Mouse (Mus musculus) neural tube, embryonic 13.5 days (tissue): ENCODE results near the gene Gm5414. TPM values are rescaled to one million over a fixed set of nuclear protein-coding genes. Genes with fewer than 3 reads are reported as not detected.

ENCODE experiments used
- ATAC-seq: fragments of 200-750 bp; cut with Nextera tagmentation; 2 replicates; pipeline ENCODE4 v1.8.0; 2017; ENCODE audit warnings: low read depth, mild to moderate bottlenecking, moderate TSS enrichment, moderate library complexity
- H3K27ac ChIP-seq: fragments of 300-500 bp; sonication (generic); replicated peaks from 2 replicates; pipeline ENCODE4 v1.5.1; 2015; ENCODE audit warnings: moderate library complexity, mild to moderate bottlenecking, inconsistent platforms
- H3K27me3 ChIP-seq: fragments of 300-500 bp; sonication (generic); 2 replicates; pipeline ENCODE4 v1.6.1; 2015; ENCODE audit warnings: mild to moderate bottlenecking, inconsistent platforms
- H3K36me3 ChIP-seq: fragments of 300-500 bp; sonication (generic); 2 replicates; pipeline ENCODE4 v1.6.1; 2015; ENCODE audit warnings: mild to moderate bottlenecking, inconsistent platforms
- H3K4me1 ChIP-seq: fragments of 300-500 bp; sonication (generic); replicated peaks from 2 replicates; pipeline ENCODE4 v1.6.1; 2015; ENCODE audit warnings: inconsistent platforms
- H3K4me2 ChIP-seq: fragments of 300-500 bp; sonication (generic); 2 replicates; pipeline ENCODE4 v1.6.1; 2015; ENCODE audit warnings: inconsistent platforms, mild to moderate bottlenecking, moderate library complexity
- H3K4me3 ChIP-seq: fragments of 300-500 bp; sonication (generic); 2 replicates; pipeline ENCODE4 v1.5.1; 2015; ENCODE audit warnings: mild to moderate bottlenecking, inconsistent platforms
- H3K9ac ChIP-seq: fragments of 300-500 bp; sonication (generic); 2 replicates; pipeline ENCODE4 v1.6.1; 2015; ENCODE audit warnings: moderate library complexity, mild to moderate bottlenecking, inconsistent platforms
- H3K9me3 ChIP-seq: fragments of 300-500 bp; sonication (generic); 2 replicates; pipeline ENCODE4 v1.6.1; 2016; ENCODE audit warnings: inconsistent platforms
- WGBS: fragments of 180-500 bp; shearing (Covaris S2); methylation state at CpG from one replicate; pipeline ENCODE4 v1.1.7; 2015; 5-methylcytosine and 5-hydroxymethylcytosine counted together
- polyA plus RNA-seq: library from polyadenylated mRNA; unstranded; fragments of >200 nt; fragmentation: Nextera tagmentation; extraction: Ambion mirVana; gene quantifications from 2 replicates; pipeline ENCODE4 v1.2.1, GENCODE M21; 2015

Gm5414 gene
- polyA plus RNA-seq: not detected in 2 replicates

- H3K4me1 ChIP-seq: no peaks in the 10 kb centered on the region
- no peaks in the 10 kb centered on the region for H3K9me3 ChIP-seq
- H3K27me3 ChIP-seq: no peaks in the 10 kb centered on the region
- H3K9ac ChIP-seq: no peak within 1 kb of the TSS
- no peak for ATAC-seq
- no peaks in the 10 kb centered on the region for H3K36me3 ChIP-seq
- no peak within 1 kb of the TSS for H3K27ac ChIP-seq
- H3K4me2 ChIP-seq: no peak within 1 kb of the TSS
- H3K4me3 ChIP-seq: no peak within 1 kb of the TSS
- WGBS: 79% methylated on average over 2 of the region's 2 CpGs
These were observed at the start of gene Gm5414 for GRCm38 (mm10) chr15:101627884-101628283. Gene Gm5414 (minus strand): TSS chr15:101628188.

GRCm38 (mm10) chr15:101675978-101676377 is 48.0 kb upstream of the Gm5414 start:
- H3K27me3 ChIP-seq: no peaks in the 10 kb centered on the region
- H3K4me3 ChIP-seq: no peak overlapping the region
- 88% methylated on average over 1 of the region's 1 CpGs for WGBS
- no peaks in the 10 kb centered on the region for H3K36me3 ChIP-seq
- no peaks in the 10 kb centered on the region for H3K4me1 ChIP-seq
- H3K9me3 ChIP-seq: no peaks in the 10 kb centered on the region
- ATAC-seq: no peak
- H3K4me2 ChIP-seq: no peak overlapping the region
- no peak overlapping the region for H3K27ac ChIP-seq
- no peak overlapping the region for H3K9ac ChIP-seq

DNA sequence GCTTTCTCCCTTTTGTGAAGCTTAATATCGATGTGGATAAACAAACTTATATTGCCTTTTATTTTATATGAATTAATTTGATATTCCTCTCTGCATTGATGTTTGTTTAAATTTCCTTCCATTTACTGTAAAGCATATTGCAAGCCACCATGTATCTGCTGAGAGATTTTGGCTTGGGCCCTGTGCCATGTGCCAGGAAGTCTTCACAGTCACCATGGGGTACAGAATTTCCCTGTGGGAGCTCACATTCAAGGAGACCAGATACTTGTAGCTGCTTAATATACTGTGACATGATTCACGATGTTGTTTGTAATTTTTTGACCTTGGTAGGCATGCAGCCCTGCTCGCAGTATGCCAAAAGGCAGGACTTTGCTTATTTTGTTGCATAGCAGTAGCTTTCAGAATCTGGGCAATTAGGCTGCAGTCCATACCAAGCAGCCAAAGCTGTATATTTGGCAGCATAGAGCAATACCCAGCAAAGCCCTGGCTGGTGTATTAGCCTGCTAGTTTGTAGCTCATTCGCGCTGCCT is 24.8 kb upstream of the Gm5414 start:
- ATAC-seq: no peak
- H3K27ac ChIP-seq: no peak overlapping the region
- H3K9me3 ChIP-seq: no peaks in the 10 kb centered on the region
- H3K9ac ChIP-seq: no peak overlapping the region
- H3K4me2 ChIP-seq: no peak overlapping the region
- no peaks in the 10 kb centered on the region for H3K4me1 ChIP-seq
- WGBS: 81% methylated on average over 5 of the region's 5 CpGs
- H3K4me3 ChIP-seq: no peak overlapping the region
- H3K36me3 ChIP-seq: no peaks in the 10 kb centered on the region
- no peaks in the 10 kb centered on the region for H3K27me3 ChIP-seq

GRCm38 (mm10) chr15:101647280-101647679 is 19.3 kb upstream of the Gm5414 start, which contains the start of gene Gm5478:
Gene Gm5478 (minus strand): TSS chr15:101647380.
- Histone ChIP-seq H3K4me1 (no peaks in the 10 kb centered on the region), H3K9ac (no peak within 1 kb of the TSS), H3K4me2 (no peak within 1 kb of the TSS), H3K9me3 (no peaks in the 10 kb centered on the region), H3K4me3 (no peak within 1 kb of the TSS), H3K27ac (no peak within 1 kb of the TSS), H3K27me3 (no peaks in the 10 kb centered on the region), H3K36me3 (no peaks in the 10 kb centered on the region)
- 77% methylated on average over 3 of the region's 3 CpGs for WGBS
- ATAC-seq: no peak

DNA sequence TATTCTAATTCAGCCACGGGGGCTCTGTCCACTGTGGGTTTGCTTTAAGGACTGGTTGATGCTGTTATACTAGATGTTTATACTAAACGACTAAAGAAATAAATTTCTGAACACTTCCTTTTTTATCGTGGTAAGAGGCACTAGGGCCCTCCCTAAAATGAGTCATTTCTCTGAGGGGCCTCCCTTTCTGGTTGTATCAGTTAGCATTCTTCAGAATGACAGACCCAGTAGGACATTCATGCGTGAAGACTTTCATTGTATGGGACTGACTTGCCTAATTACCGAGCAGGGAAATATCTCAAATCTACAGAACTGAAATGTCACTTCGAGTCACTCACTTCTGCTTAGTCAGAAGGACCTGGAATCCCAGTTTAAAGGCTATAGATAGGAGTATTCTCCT is 28.9 kb downstream of the Gm5414 start:
- no peaks in the 10 kb centered on the region for H3K36me3 ChIP-seq
- 71% methylated on average over 6 of the region's 6 CpGs for whole genome bisulfite sequencing
- H3K9me3 ChIP-seq: 0 out of 2 replicates have a peak, but pooled peaks cover 3% of the 10 kb centered on the region
- H3K4me2 ChIP-seq: no peak overlapping the region
- no peak overlapping the region for H3K4me3 ChIP-seq
- H3K27ac ChIP-seq: no peak overlapping the region
- H3K9ac ChIP-seq: no peak overlapping the region
- H3K27me3 ChIP-seq: no peaks in the 10 kb centered on the region
- ATAC-seq: no peak
- H3K4me1 ChIP-seq: no peaks in the 10 kb centered on the region

DNA sequence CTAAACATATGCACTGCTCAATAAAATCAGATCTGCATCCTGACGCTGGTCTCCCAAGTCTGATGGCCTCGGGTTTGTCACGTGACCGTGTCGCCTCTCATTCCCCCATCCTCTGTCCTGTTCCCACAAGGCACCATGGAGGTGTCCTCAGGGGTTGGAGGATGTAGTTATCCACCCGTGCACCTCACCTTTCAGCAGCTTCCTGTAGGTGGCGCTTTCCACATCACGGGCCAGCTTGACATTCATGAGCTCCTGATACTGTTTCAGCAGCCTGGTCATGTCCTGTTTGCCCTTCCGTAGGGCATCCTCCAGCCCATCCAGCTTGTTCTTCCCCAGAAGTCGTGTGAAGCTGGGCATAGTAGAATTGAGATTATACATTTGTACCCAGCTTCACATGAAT is 39.8 kb downstream of the Gm5414 start:
- Histone ChIP-seq H3K9me3 (no peaks in the 10 kb centered on the region), H3K4me2 (no peak overlapping the region)
- 83% methylated on average over 10 of the region's 10 CpGs for WGBS

DNA sequence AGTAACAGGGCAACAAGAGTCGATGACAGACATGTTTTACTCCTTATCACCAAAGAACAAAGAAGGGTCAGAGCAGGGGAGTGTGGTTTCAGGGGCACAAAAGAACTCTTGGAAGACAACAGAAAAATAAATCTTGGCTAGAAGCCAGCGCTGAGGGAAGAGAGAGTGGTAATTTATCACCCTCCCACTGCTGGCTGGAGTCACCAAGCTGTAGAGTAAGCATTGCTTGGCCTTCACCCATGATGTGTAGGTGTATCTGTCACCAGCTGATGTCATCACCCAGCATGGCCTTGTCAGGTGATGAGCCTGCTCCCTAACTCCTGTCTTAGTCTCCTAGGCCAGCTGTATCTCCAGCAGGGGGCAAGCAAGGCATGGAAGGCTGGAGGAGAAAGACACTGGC is 43.5 kb downstream of the Gm5414 start:
- no peaks in the 10 kb centered on the region for H3K27me3 ChIP-seq
- no peak overlapping the region for H3K4me3 ChIP-seq
- H3K9me3 ChIP-seq: no peaks in the 10 kb centered on the region
- H3K9ac ChIP-seq: no peak overlapping the region
- no peaks in the 10 kb centered on the region for H3K4me1 ChIP-seq
- no peaks in the 10 kb centered on the region for H3K36me3 ChIP-seq
- ATAC-seq: no peak
- no peak overlapping the region for H3K4me2 ChIP-seq
- 30% methylated on average over 2 of the region's 2 CpGs for WGBS
- H3K27ac ChIP-seq: no peak overlapping the region

More for the DNA sequence above, 39.8 kb downstream of the Gm5414 start:
- Histone ChIP-seq H3K4me3 (no peak overlapping the region), H3K4me1 (no peaks in the 10 kb centered on the region), H3K27me3 (no peaks in the 10 kb centered on the region), H3K27ac (no peak overlapping the region), H3K9ac (no peak overlapping the region), H3K36me3 (no peaks in the 10 kb centered on the region)
- ATAC-seq: no peak

DNA sequence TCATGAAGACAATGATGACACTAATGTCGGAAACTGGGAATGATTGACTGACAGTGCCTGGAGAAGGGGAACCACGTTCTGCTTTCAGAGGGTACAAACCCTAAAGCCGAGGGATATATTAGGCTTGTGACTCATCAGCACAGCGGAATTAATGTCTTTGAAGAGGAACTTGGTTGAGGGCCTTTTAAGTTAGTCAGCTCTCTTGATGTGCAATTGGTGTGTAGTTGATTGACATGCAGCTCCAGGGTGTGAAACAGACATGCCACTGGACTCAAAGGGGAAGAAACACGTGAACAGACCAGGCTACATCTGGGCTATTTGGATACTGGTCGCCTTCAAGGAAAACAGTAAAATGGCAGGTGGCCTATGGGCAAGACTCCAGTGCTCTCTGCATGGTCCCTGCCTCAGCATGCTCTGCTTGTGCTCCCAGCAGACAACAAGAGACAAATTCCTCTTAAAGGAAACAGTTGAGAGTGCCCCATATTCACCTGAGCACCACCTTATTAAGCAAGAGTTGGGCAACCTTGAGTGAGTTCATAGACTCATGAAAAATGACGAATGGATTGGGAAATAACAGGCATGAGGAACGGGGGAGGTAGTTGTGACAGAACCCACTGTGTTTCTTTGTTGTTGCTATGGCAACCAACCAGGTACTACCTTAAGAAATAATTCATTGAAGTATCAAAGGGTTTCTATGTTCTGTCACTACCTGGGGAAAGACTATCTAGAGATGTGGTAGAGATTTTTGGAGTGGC is 44.6 kb downstream of the Gm5414 start:
- Histone ChIP-seq H3K4me3 (no peak overlapping the region), H3K4me2 (no peak overlapping the region), H3K9ac (no peak overlapping the region), H3K9me3 (no peaks in the 10 kb centered on the region), H3K4me1 (no peaks in the 10 kb centered on the region), H3K27me3 (no peaks in the 10 kb centered on the region), H3K27ac (no peak overlapping the region), H3K36me3 (no peaks in the 10 kb centered on the region)
- 83% methylated on average over 8 of the region's 8 CpGs for WGBS
- ATAC-seq: no peak

- ATAC-seq: no peak
- Histone ChIP-seq H3K4me1 (no peaks in the 10 kb centered on the region), H3K27ac (no peak overlapping the region), H3K9me3 (no peaks in the 10 kb centered on the region), H3K36me3 (no peaks in the 10 kb centered on the region), H3K4me2 (no peak overlapping the region), H3K27me3 (no peaks in the 10 kb centered on the region), H3K9ac (no peak overlapping the region), H3K4me3 (no peak overlapping the region)
- 88% methylated on average over 3 of the region's 3 CpGs for WGBS
These were observed 46.3 kb downstream of the Gm5414 start for GRCm38 (mm10) chr15:101581701-101582100.

DNA sequence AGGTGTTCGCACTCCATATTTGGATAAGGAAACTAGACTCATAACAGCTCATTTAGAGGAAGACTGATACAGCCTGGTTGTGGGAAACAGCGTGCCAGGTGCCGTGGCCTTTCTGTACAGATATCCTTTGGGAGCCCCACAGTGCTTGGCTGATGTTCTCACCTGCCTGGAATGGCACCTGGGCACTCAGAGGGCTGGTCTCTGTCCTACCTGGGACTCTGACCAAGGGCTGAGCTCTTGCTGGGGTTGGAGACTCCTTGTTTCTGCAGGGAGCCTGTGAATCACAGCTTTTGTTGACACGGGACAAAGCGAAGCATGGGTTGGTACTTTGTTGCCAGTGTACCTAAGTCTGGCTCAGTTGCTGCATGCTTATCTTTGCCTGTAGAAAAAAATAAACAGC is 52.5 kb downstream of the Gm5414 start:
- Histone ChIP-seq H3K36me3 (no peaks in the 10 kb centered on the region), H3K9ac (no peak overlapping the region), H3K9me3 (no peaks in the 10 kb centered on the region), H3K27ac (no peak overlapping the region), H3K4me3 (no peak overlapping the region), H3K4me2 (no peak overlapping the region), H3K4me1 (no peaks in the 10 kb centered on the region), H3K27me3 (no peaks in the 10 kb centered on the region)
- ATAC-seq: no peak
- 92% methylated on average over 5 of the region's 5 CpGs for WGBS
